Mouse (Mus musculus): ENCODE data around the gene Olfr1275. TPM values are rescaled to one million over a fixed set of nuclear protein-coding genes. Genes with fewer than 3 reads are reported as not detected.

Olfr1275 gene
- total and polyA plus RNA-seq, 3 experiments: not detected

DNA sequence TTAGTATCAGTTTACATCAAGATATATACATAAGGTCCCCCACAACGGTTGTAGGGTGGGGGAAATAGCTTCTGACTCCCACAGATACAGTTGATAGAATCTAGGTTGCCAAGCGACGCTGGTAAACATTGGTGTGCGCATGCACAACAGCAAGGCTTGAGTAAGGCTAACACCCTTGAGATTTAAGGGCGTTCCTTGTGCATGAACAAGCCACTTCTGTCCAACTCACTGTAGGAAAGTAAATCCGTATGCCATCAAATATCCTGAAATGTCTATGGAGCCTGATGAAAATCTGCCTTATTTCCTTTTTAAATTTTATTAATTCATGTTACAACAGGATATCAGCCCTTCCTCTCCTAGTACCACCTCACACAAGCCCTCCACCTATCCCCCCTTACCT lies 5.6 kb downstream of the Olfr1275 start, which contains the start of gene 4930430A15Rik:
Gene 4930430A15Rik, minus strand, starts transcription at position 101 of the 400 bp plus-strand sequence.
- Histone ChIP-seq H3K9ac (ENCODE audit: control insufficient read depth, low read depth, low read length, poor library complexity, severe bottlenecking) (no peak within 1 kb of the TSS), H3K27me3 (ENCODE audit: control insufficient read depth in 1 of 2, insufficient read depth in 2 of 2, low read length in 2 of 2) (no peaks in the 10 kb centered on the region), H3K27ac (ENCODE audit: control insufficient read depth, low read depth, low read length) (no peak within 1 kb of the TSS), H3K4me1 (ENCODE audit: control insufficient read depth in 1 of 2, insufficient read depth in 2 of 2, low read length in 2 of 2) (no peaks in the 10 kb centered on the region), H3K36me3 (ENCODE audit: control insufficient read depth in 1 of 2, insufficient read depth in 2 of 2, low read length in 2 of 2) (no peaks in the 10 kb centered on the region), H3K4me3 (ENCODE audit: control insufficient read depth in 1 of 2, insufficient read depth in 1 of 2, low read depth in 2 of 2, low read length in 2 of 2) (no peak within 1 kb of the TSS), H3K9me3 (replicated peaks; ENCODE audit: insufficient read depth, low read length) (no peaks in the 10 kb centered on the region), H3K79me2 (ENCODE audit: control insufficient read depth, insufficient read depth, low read length, poor library complexity) (no peaks in the 10 kb centered on the region)
- no peak for TF ChIP-seq USF1 (IDR thresholded peaks at IDR 0.05; ENCODE audit: low read depth, low read length)
- TF ChIP-seq NELFE (IDR thresholded peaks at IDR 0.05; ENCODE audit: low read depth, low read length): no peak
- TF ChIP-seq RAD21 (IDR thresholded peaks at IDR 0.05; ENCODE audit: low read depth, low read length): no peak
- TF ChIP-seq POLR2A (IDR thresholded peaks at IDR 0.05; ENCODE audit: control insufficient read depth in 1 of 2, insufficient read depth in 1 of 2, low read depth in 1 of 2, low read length in 2 of 2, poor library complexity in 1 of 2): no peak
- no peak for TF ChIP-seq TBP (IDR thresholded peaks at IDR 0.05; ENCODE audit: low read depth, low read length)
- TF ChIP-seq SIN3A (IDR thresholded peaks at IDR 0.05; ENCODE audit: low read length): no peak
- no peak for TF ChIP-seq POLR2AphosphoS2 (IDR thresholded peaks at IDR 0.05; ENCODE audit: low read length)
- no peak for TF ChIP-seq UBTF (IDR thresholded peaks at IDR 0.05; ENCODE audit: borderline replicate concordance, insufficient read depth, low read depth, low read length)
- no peak for DNase-seq (ENCODE audit: low read depth, low spot score)

DNA sequence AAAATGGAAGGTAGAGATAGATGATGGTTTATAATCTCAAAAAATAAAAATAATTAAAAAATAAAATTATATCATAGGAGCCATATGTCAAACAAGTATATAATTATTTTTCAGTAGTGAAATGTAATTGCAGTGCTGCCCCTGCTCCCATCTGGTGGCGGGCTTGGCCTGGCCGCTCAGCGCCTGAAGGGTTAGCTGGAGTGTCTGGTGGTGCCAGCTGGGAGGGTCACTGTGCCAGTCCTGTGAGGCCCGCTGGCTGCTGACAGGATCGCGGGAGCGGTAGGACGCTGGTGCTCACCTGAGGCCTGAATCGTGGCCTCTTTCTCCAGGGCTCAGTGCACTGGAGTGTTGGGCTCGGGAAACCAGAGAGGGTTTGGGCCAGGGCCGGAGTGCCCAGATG lies 53.0 kb downstream of the Olfr1275 start:
- H3K36me3 ChIP-seq (ENCODE audit: control insufficient read depth in 1 of 2, insufficient read depth in 2 of 2, low read length in 2 of 2): no peaks in the 10 kb centered on the region
- no peaks in the 10 kb centered on the region for H3K27me3 ChIP-seq (ENCODE audit: control insufficient read depth in 1 of 2, insufficient read depth in 2 of 2, low read length in 2 of 2)
- H3K4me3 ChIP-seq (ENCODE audit: control insufficient read depth in 1 of 2, insufficient read depth in 1 of 2, low read depth in 2 of 2, low read length in 2 of 2): no peak overlapping the region
- H3K9me3 ChIP-seq (replicated peaks; ENCODE audit: insufficient read depth, low read length): no peaks in the 10 kb centered on the region
- DNase-seq (ENCODE audit: low read depth, low spot score): no peak
- H3K9ac ChIP-seq (ENCODE audit: control insufficient read depth, low read depth, low read length, poor library complexity, severe bottlenecking): no peak overlapping the region
- no peak overlapping the region for H3K27ac ChIP-seq (ENCODE audit: control insufficient read depth, low read depth, low read length)
- no peaks in the 10 kb centered on the region for H3K4me1 ChIP-seq (ENCODE audit: control insufficient read depth in 1 of 2, insufficient read depth in 2 of 2, low read length in 2 of 2)
- no peak for TF ChIP-seq TAL1 (IDR thresholded peaks at IDR 0.05; ENCODE audit: low read length)
- TF ChIP-seq NELFE (IDR thresholded peaks at IDR 0.05; ENCODE audit: low read depth, low read length): no peak
- TF ChIP-seq RAD21 (IDR thresholded peaks at IDR 0.05; ENCODE audit: low read depth, low read length): no peak
- TF ChIP-seq UBTF (IDR thresholded peaks at IDR 0.05; ENCODE audit: borderline replicate concordance, insufficient read depth, low read depth, low read length): no peak
- TF ChIP-seq EP300 (IDR thresholded peaks at IDR 0.05; ENCODE audit: low read depth in 1 of 2, low read length in 2 of 2): no peak
- TF ChIP-seq POLR2A (IDR thresholded peaks at IDR 0.05; ENCODE audit: control insufficient read depth in 1 of 2, insufficient read depth in 1 of 2, low read depth in 1 of 2, low read length in 2 of 2, poor library complexity in 1 of 2): no peak
- no peak for TF ChIP-seq ZKSCAN1 (IDR thresholded peaks at IDR 0.05; ENCODE audit: low read depth, low read length)
- no peak for TF ChIP-seq SIN3A (IDR thresholded peaks at IDR 0.05; ENCODE audit: low read length)
- TF ChIP-seq MYC (IDR thresholded peaks at IDR 0.05; ENCODE audit: low read depth, low read length): no peak
- TF ChIP-seq HCFC1 (IDR thresholded peaks at IDR 0.05; ENCODE audit: low read depth, low read length): no peak
- TF ChIP-seq POLR2AphosphoS5 (IDR thresholded peaks at IDR 0.05; ENCODE audit: borderline replicate concordance, low read depth, low read length): no peak
- TF ChIP-seq CHD2 (IDR thresholded peaks at IDR 0.05; ENCODE audit: low read length): no peak
- no peak for TF ChIP-seq E2F4 (IDR thresholded peaks at IDR 0.05; ENCODE audit: borderline replicate concordance, low read depth, low read length)
- TF ChIP-seq ZNF384 (IDR thresholded peaks at IDR 0.05; ENCODE audit: low read depth, low read length): no peak
- TF ChIP-seq NRF1 (IDR thresholded peaks at IDR 0.05; ENCODE audit: insufficient read depth, low read depth, low read length, poor library complexity, severe bottlenecking): no peak
- no peaks in the 10 kb centered on the region for H3K79me2 ChIP-seq (ENCODE audit: control insufficient read depth, insufficient read depth, low read length, poor library complexity)

Other genes starting within 250 kb of the Olfr1275 start
- not detected in 2 replicates for gene Gm13941, start 129.3 kb downstream of the Olfr1275 start, total RNA-seq (2012; rRNA removed)
- gene Gm13941, start 129.3 kb downstream of the Olfr1275 start, polyA plus RNA-seq (2012; ENCODE audit: insufficient read depth in 1 of 2, insufficient read length in 2 of 2, low read depth in 1 of 2, low replicate concordance in 2 of 2, missing spikeins in 1 of 2): not detected
- not detected in 2 replicates for gene Gm15130, start 82.3 kb downstream of the Olfr1275 start, total RNA-seq (2012; rRNA removed)
- gene Gm15130, start 82.3 kb downstream of the Olfr1275 start, polyA plus RNA-seq (2012; ENCODE audit: insufficient read depth in 1 of 2, insufficient read length in 2 of 2, low read depth in 1 of 2, low replicate concordance in 2 of 2, missing spikeins in 1 of 2): not detected
- gene 4930430A15Rik, start 5.7 kb downstream of the Olfr1275 start, total RNA-seq (2012; rRNA removed): not detected in 2 replicates
- gene 4930430A15Rik, start 5.7 kb downstream of the Olfr1275 start, polyA plus RNA-seq (2012; ENCODE audit: insufficient read depth in 1 of 2, insufficient read length in 2 of 2, low read depth in 1 of 2, low replicate concordance in 2 of 2, missing spikeins in 1 of 2): not detected
- not detected in 2 replicates for gene Olfr1276, start 19.2 kb upstream of the Olfr1275 start, total RNA-seq (2012; rRNA removed)
- gene Olfr1276, start 19.2 kb upstream of the Olfr1275 start, polyA plus RNA-seq (2012; ENCODE audit: insufficient read depth in 1 of 2, insufficient read length in 2 of 2, low read depth in 1 of 2, low replicate concordance in 2 of 2, missing spikeins in 1 of 2): not detected
- gene Olfr1277, start 38.8 kb upstream of the Olfr1275 start, total RNA-seq (2012; rRNA removed): not detected in 2 replicates
- not detected for gene Olfr1277, start 38.8 kb upstream of the Olfr1275 start, polyA plus RNA-seq (2012; ENCODE audit: insufficient read depth in 1 of 2, insufficient read length in 2 of 2, low read depth in 1 of 2, low replicate concordance in 2 of 2, missing spikeins in 1 of 2)
- gene Olfr1278, start 54.9 kb upstream of the Olfr1275 start, total RNA-seq (2012; rRNA removed): not detected in 2 replicates
- gene Olfr1278, start 54.9 kb upstream of the Olfr1275 start, polyA plus RNA-seq (2012; ENCODE audit: insufficient read depth in 1 of 2, insufficient read length in 2 of 2, low read depth in 1 of 2, low replicate concordance in 2 of 2, missing spikeins in 1 of 2): not detected
- gene Olfr1279, start 65.3 kb upstream of the Olfr1275 start, total RNA-seq (2012; rRNA removed): not detected in 2 replicates
- gene Olfr1279, start 65.3 kb upstream of the Olfr1275 start, polyA plus RNA-seq (2012; ENCODE audit: insufficient read depth in 1 of 2, insufficient read length in 2 of 2, low read depth in 1 of 2, low replicate concordance in 2 of 2, missing spikeins in 1 of 2): not detected
- not detected in 2 replicates for gene Olfr1280, start 78.7 kb upstream of the Olfr1275 start, total RNA-seq (2012; rRNA removed)
- gene Olfr1280, start 78.7 kb upstream of the Olfr1275 start, polyA plus RNA-seq (2012; ENCODE audit: insufficient read depth in 1 of 2, insufficient read length in 2 of 2, low read depth in 1 of 2, low replicate concordance in 2 of 2, missing spikeins in 1 of 2): not detected
- gene Olfr1281, start 91.2 kb upstream of the Olfr1275 start, total RNA-seq (2012; rRNA removed): not detected in 2 replicates
- gene Olfr1281, start 91.2 kb upstream of the Olfr1275 start, polyA plus RNA-seq (2012; ENCODE audit: insufficient read depth in 1 of 2, insufficient read length in 2 of 2, low read depth in 1 of 2, low replicate concordance in 2 of 2, missing spikeins in 1 of 2): not detected
- not detected in 2 replicates for gene Olfr1282, start 100.8 kb upstream of the Olfr1275 start, total RNA-seq (2012; rRNA removed)
- gene Olfr1282, start 100.8 kb upstream of the Olfr1275 start, polyA plus RNA-seq (2012; ENCODE audit: insufficient read depth in 1 of 2, insufficient read length in 2 of 2, low read depth in 1 of 2, low replicate concordance in 2 of 2, missing spikeins in 1 of 2): not detected
- not detected in 2 replicates for gene Olfr1283, start 131.5 kb upstream of the Olfr1275 start, total RNA-seq (2012; rRNA removed)
- gene Olfr1283, start 131.5 kb upstream of the Olfr1275 start, polyA plus RNA-seq (2012; ENCODE audit: insufficient read depth in 1 of 2, insufficient read length in 2 of 2, low read depth in 1 of 2, low replicate concordance in 2 of 2, missing spikeins in 1 of 2): not detected
- not detected in 2 replicates for gene Olfr1284, start 140.2 kb upstream of the Olfr1275 start, total RNA-seq (2012; rRNA removed)
- gene Olfr1284, start 140.2 kb upstream of the Olfr1275 start, polyA plus RNA-seq (2012; ENCODE audit: insufficient read depth in 1 of 2, insufficient read length in 2 of 2, low read depth in 1 of 2, low replicate concordance in 2 of 2, missing spikeins in 1 of 2): not detected
- gene Olfr1286, start 187.8 kb upstream of the Olfr1275 start, total RNA-seq (2012; rRNA removed): not detected in 2 replicates
- not detected for gene Olfr1286, start 187.8 kb upstream of the Olfr1275 start, polyA plus RNA-seq (2012; ENCODE audit: insufficient read depth in 1 of 2, insufficient read length in 2 of 2, low read depth in 1 of 2, low replicate concordance in 2 of 2, missing spikeins in 1 of 2)
- gene Olfr1287, start 213.9 kb upstream of the Olfr1275 start, total RNA-seq (2012; rRNA removed): not detected in 2 replicates
- gene Olfr1287, start 213.9 kb upstream of the Olfr1275 start, polyA plus RNA-seq (2012; ENCODE audit: insufficient read depth in 1 of 2, insufficient read length in 2 of 2, low read depth in 1 of 2, low replicate concordance in 2 of 2, missing spikeins in 1 of 2): not detected
- not detected in 2 replicates for gene Olfr1288, start 238.8 kb upstream of the Olfr1275 start, total RNA-seq (2012; rRNA removed)
- gene Olfr1288, start 238.8 kb upstream of the Olfr1275 start, polyA plus RNA-seq (2012; ENCODE audit: insufficient read depth in 1 of 2, insufficient read length in 2 of 2, low read depth in 1 of 2, low replicate concordance in 2 of 2, missing spikeins in 1 of 2): not detected
- not detected in 2 replicates for gene Olfr1289, start 245.5 kb upstream of the Olfr1275 start, total RNA-seq (2012; rRNA removed)
- gene Olfr1289, start 245.5 kb upstream of the Olfr1275 start, polyA plus RNA-seq (2012; ENCODE audit: insufficient read depth in 1 of 2, insufficient read length in 2 of 2, low read depth in 1 of 2, low replicate concordance in 2 of 2, missing spikeins in 1 of 2): not detected

Measured in MEL (cell line).